Mouse (Mus musculus): ENCODE results near the gene Fn3krp.

Fn3krp gene

GRCm38 (mm10) chr11:121451216-121451726, 30.1 kb downstream of the Fn3krp start:
- peak in 1 of 2 experiments; percentile 47 for DNase-seq

GRCm38 (mm10) chr11:121451753-121452635, 30.8 kb downstream of the Fn3krp start, which contains the start of gene Tbcd:
Gene Tbcd (plus strand): TSS chr11:121451949.
- peak; percentile 97 for DNase-seq

- no peak for DNase-seq
Measured at GRCm38 (mm10) chr11:121457874-121458273, 36.7 kb downstream of the Fn3krp start.

- DNase-seq: no peak
Measured at GRCm38 (mm10) chr11:121467408-121467807, 46.2 kb downstream of the Fn3krp start.

GRCm38 (mm10) chr11:121474831-121475230, 53.6 kb downstream of the Fn3krp start:
- no peak for DNase-seq

- peak; percentile 84 to 90 for DNase-seq
Measured at GRCm38 (mm10) chr11:121475699-121476415, 54.7 kb downstream of the Fn3krp start.

- DNase-seq: no peak
Measured at GRCm38 (mm10) chr11:121479476-121480203, 58.4 kb downstream of the Fn3krp start.
